Mouse (Mus musculus) olfactory bulb, adult 2 months (tissue): ENCODE data around the gene Fis1.

Source experiments
- CTCF ChIP-seq: fragments of 200-500 bp; IDR thresholded peaks from 2 replicates; pipeline ENCODE4 v1.5.1; 2012; ENCODE audit warnings: low read depth, mild to moderate bottlenecking, low read length, moderate library complexity; ENCODE audit not compliant: insufficient read depth
- POLR2A ChIP-seq: fragments of 200-500 bp; IDR thresholded peaks from 2 replicates; pipeline ENCODE4 v1.6.1; 2012; ENCODE audit warnings: mild to moderate bottlenecking, low read depth, low read length, moderate library complexity; ENCODE audit not compliant: insufficient read depth

- no peak for TF ChIP-seq POLR2A
- TF ChIP-seq CTCF = no peak
Measured at GRCm38 (mm10) chr5:136922830-136923229, 30.2 kb upstream of the Fis1 start.
